Mouse (Mus musculus): ENCODE results near the gene Zfp428.

The Zfp428 gene

GRCm38 (mm10) chr7:24506838-24507725 is at the start of gene Zfp428:
TSS of gene Zfp428 (plus strand) at chr7:24507006.
- in situ Hi-C loops (cut with MboI, MseI): no loop called here

GRCm38 (mm10) chr7:24457726-24458370 is 49.0 kb upstream of the Zfp428 start:
- in situ Hi-C loops (cut with MboI, MseI): no loop called here

- in situ Hi-C loops (cut with MboI, MseI): no loop called here
Observed at GRCm38 (mm10) chr7:24459440-24459839, 47.4 kb upstream of the Zfp428 start.

- in situ Hi-C loops (cut with MboI, MseI): no loop called here
Observed at GRCm38 (mm10) chr7:24459843-24460242, 47.0 kb upstream of the Zfp428 start.

- in situ Hi-C loops (cut with MboI, MseI): no loop called here
Observed at GRCm38 (mm10) chr7:24461376-24462051, 45.3 kb upstream of the Zfp428 start.

GRCm38 (mm10) chr7:24462388-24463319 is 44.2 kb upstream of the Zfp428 start, which contains the start of gene Plaur:
TSS of gene Plaur (plus strand) at chr7:24462484.
- in situ Hi-C loops (cut with MboI, MseI): no loop called here

- in situ Hi-C loops (cut with MboI, MseI): no loop called here
Observed at GRCm38 (mm10) chr7:24466835-24467234, 40.0 kb upstream of the Zfp428 start.

- in situ Hi-C loops (cut with MboI, MseI): no loop called here
Observed at GRCm38 (mm10) chr7:24467886-24468285, 38.9 kb upstream of the Zfp428 start.

- in situ Hi-C loops (cut with MboI, MseI): no loop called here
Observed at GRCm38 (mm10) chr7:24469126-24469525, 37.7 kb upstream of the Zfp428 start.

GRCm38 (mm10) chr7:24470356-24470755 is 36.5 kb upstream of the Zfp428 start:
- in situ Hi-C loops (cut with MboI, MseI): no loop called here

- in situ Hi-C loops (cut with MboI, MseI): no loop called here
Observed at GRCm38 (mm10) chr7:24472442-24472841, 34.4 kb upstream of the Zfp428 start.

GRCm38 (mm10) chr7:24472937-24473336 is 33.9 kb upstream of the Zfp428 start:
- in situ Hi-C loops (cut with MboI, MseI): no loop called here

- in situ Hi-C loops (cut with MboI, MseI): no loop called here
Observed at GRCm38 (mm10) chr7:24473913-24474529, 32.8 kb upstream of the Zfp428 start.

- in situ Hi-C loops (cut with MboI, MseI): no loop called here
Observed at GRCm38 (mm10) chr7:24474811-24475506, 31.8 kb upstream of the Zfp428 start.

GRCm38 (mm10) chr7:24476338-24476737 is 30.5 kb upstream of the Zfp428 start:
- in situ Hi-C loops (cut with MboI, MseI): no loop called here

- in situ Hi-C loops (cut with MboI, MseI): no loop called here
Observed at GRCm38 (mm10) chr7:24476856-24477255, 29.9 kb upstream of the Zfp428 start.

GRCm38 (mm10) chr7:24478911-24479310 is 27.9 kb upstream of the Zfp428 start:
- in situ Hi-C loops (cut with MboI, MseI): no loop called here

- in situ Hi-C loops (cut with MboI, MseI): no loop called here
Observed at GRCm38 (mm10) chr7:24479685-24480084, 27.1 kb upstream of the Zfp428 start.

- in situ Hi-C loops (cut with MboI, MseI): no loop called here
Observed at GRCm38 (mm10) chr7:24480121-24480941, 26.5 kb upstream of the Zfp428 start.
